Mouse (Mus musculus): ENCODE measurements around the gene Hid1. TPM values are rescaled to one million over a fixed set of nuclear protein-coding genes. Genes with fewer than 3 reads are reported as not detected.

Gene Hid1
- polyA plus RNA-seq, 1 experiment from 2014 or later, result 26.5 TPM

DNA sequence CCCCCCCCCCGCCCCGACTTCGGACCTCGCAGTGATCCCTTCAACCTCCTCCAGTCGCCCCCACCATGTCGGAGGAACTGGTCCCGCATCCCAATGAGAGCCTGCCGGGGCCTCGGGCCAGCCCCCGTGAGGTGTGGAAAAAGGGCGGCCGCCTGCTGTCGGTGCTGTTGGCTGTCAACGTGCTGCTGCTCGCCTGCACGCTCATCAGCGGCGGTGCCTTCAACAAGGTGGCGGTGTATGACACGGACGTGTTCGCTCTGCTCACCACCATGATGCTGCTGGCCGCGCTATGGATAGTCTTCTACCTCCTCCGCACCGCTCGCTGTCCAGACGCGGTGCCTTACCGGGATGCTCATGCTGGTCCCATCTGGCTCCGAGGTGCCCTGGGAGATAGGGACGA is 44.2 kb downstream of the Hid1 start:
- 20% methylated on average over 32 of the region's 32 CpGs for WGBS

DNA sequence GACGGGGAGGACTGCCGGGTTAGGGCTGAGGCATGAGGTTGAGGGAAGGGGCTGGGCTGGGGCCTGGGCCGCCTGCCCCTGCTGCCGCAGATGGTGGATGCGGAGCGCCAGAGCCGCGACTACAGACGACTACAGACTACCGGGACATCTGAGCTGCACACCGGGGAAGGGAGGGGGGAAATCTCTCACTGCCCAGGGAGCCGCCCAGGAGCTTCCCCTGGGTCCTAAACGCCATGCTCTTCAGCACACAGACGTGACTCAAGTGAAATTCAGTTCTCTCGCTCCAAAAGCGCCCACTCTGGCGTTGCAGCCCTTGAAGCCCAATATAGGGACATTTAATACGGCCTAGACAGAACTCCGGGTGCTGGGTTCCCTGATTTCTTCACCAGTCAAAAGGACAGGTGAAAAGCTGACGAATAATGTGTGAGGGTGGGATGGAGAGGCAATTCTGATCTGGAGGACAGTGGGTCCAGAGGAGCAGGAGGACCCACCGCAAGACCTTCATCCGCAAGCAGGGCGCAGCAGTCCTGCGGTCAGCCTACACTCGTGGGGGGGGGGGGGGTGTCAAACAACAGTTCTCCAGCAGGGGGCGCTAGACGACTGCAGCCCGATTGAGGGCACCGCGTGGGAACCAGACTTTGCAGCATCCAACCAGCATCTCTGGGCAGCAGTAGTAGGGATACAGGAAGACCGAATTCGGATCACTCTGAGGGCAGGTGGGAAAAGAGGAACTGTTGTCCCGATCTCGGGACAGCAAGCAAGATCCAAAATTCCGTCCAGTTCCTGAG is 45.5 kb downstream of the Hid1 start, which contains the start of gene Ush1g:
Ush1g (minus strand) TSS at position 136 of the 788 bp plus-strand sequence.
- peak within 1 kb of the TSS; percentile 23; the same call in 1 of the 2 replicates for H3K4me2 ChIP-seq (replicated peaks)
- 4% methylated on average over 35 of the region's 35 CpGs for WGBS
- peak within 1 kb of the TSS; percentile 14 for H3K4me3 ChIP-seq
- H3K27me3 ChIP-seq, result peaks cover 86% of the 10 kb centered on the region
- no peak within 1 kb of the TSS for H3K27ac ChIP-seq
- no peaks in the 10 kb centered on the region for H3K9me3 ChIP-seq (replicated peaks)
- peaks cover 30% of the 10 kb centered on the region for H3K4me1 ChIP-seq
- ATAC-seq (ENCODE audit: low FRiP score), result peak; percentile 27; the same call in 1 of the 2 replicates
- H3K36me3 ChIP-seq, result no peaks in the 10 kb centered on the region
- H3K9ac ChIP-seq, result peak within 1 kb of the TSS; percentile 29; the same call in 1 of the 2 replicates

More for the DNA sequence above, 44.2 kb downstream of the Hid1 start:
- no peaks in the 10 kb centered on the region for H3K36me3 ChIP-seq
- no peak overlapping the region for H3K4me3 ChIP-seq
- no peak overlapping the region for H3K27ac ChIP-seq
- H3K27me3 ChIP-seq, result peaks cover 76% of the 10 kb centered on the region
- ATAC-seq (ENCODE audit: low FRiP score), result no peak
- H3K9me3 ChIP-seq (replicated peaks), result no peaks in the 10 kb centered on the region
- H3K4me1 ChIP-seq, result peaks cover 24% of the 10 kb centered on the region
- H3K9ac ChIP-seq, result no peak overlapping the region
- H3K4me2 ChIP-seq (replicated peaks), result no peak overlapping the region

DNA sequence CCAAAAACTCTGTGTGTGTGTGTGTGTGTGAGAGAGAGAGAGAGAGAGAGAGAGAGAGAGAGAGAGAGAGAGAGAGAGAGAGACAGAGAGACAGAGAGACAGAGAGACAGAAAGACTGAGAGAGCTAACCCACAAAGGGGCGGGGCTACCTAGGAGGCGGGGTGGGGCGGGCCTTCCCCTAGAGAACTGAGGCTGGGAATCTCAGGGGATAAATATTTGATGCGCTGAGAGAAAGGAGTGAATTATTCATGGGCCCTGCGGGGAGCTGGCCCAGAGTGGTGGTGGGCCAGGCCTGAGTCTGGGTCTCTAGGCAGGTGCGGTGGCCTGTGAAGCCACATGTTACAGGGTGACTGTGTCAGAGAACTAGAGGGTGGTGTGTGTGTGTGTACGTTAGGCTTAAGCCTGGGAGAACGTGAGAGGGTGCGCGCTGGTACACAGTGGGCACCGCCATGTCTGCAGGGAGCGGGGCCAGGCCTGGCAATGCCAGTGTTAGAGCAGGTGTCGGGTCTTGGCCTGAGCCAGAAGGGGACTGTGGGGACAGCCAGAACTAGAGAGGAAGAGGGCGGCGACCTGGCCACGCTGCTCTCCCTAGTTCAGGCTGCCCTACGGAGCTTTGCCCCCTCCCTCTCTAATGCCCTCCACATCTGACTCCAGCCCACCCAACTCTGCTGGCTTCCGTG is 47.7 kb downstream of the Hid1 start:
- Histone ChIP-seq H3K4me2 (replicated peaks) (no peak overlapping the region), H3K27ac (no peak overlapping the region), H3K4me3 (no peak overlapping the region), H3K27me3 (peaks cover 100% of the 10 kb centered on the region), H3K9me3 (replicated peaks) (no peaks in the 10 kb centered on the region), H3K36me3 (no peaks in the 10 kb centered on the region), H3K9ac (no peak overlapping the region), H3K4me1 (peaks cover 30% of the 10 kb centered on the region)
- WGBS, result 5% methylated on average over 18 of the region's 18 CpGs
- no peak for ATAC-seq (ENCODE audit: low FRiP score)

DNA sequence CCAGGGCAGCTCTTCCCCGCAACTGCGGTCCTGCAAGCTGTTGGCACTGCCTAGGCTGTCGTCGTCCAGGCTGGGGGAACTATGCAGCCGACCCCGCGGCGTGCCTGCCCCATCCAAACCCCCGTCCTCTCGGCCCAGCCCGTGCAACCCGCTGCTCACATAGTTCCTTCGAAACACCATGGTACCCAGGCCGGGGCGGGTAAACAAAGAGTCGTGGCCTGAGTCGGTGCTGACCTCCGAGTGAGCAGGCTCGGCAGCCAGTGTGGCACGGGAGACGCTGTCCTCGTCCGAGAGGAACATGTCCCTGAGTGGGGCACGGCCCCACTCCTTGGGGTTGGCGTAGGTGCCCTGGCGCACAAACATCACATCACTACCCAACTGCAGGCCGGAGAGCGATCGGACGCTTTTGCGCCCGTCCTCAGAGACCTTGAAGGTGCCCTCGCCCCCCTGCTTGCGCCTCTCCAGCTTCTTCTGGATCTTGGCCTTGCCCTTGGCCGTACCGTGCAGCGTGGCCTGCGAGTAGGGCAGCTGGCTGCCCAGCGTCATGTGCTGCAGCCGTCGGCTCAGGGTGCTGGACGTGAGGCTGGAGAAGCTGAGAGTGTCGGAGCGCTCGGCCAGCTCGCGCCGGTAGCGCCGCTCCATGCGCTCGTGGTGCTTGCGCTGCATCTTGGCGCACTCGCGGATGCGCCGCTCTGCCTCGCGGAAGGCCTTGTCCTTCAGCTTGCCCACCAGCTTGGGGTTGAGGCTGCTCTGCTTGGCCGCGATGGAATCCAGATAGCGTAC is 49.1 kb downstream of the Hid1 start:
- Histone ChIP-seq H3K4me1 (peaks cover 30% of the 10 kb centered on the region), H3K4me2 (replicated peaks) (peak overlapping the region; percentile 13), H3K9me3 (replicated peaks) (no peaks in the 10 kb centered on the region), H3K36me3 (no peaks in the 10 kb centered on the region), H3K4me3 (peak overlapping the region; percentile 9), H3K27me3 (peaks cover 100% of the 10 kb centered on the region), H3K9ac (peak overlapping the region; percentile 15; the same call in 1 of the 2 replicates), H3K27ac (no peak overlapping the region)
- 3% methylated on average over 63 of the region's 63 CpGs for WGBS
- no peak for ATAC-seq (ENCODE audit: low FRiP score)

DNA sequence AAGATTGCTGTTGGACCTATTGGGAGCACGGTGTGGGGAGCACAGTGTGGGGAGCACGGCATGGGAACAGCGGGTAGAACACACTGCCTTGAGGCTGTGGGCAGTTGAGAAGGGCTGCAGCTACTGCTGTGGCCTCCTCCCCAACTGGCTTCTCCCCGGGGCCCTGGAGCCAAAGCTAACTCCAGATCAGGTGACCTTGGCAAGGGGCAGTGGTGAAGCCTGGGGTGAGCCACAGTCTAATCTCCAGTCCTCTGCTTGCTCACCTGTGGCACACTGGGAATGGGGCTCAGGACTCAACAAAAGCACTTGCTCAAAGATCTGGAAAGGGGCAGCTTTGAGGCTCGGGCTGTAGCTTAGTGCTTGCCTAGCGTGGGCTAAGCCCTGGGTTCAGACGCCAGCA is 50.4 kb downstream of the Hid1 start:
- 69% methylated on average over 7 of the region's 7 CpGs for WGBS
- Histone ChIP-seq H3K36me3 (no peaks in the 10 kb centered on the region), H3K4me3 (no peak overlapping the region), H3K9me3 (replicated peaks) (no peaks in the 10 kb centered on the region), H3K9ac (no peak overlapping the region), H3K27me3 (peaks cover 91% of the 10 kb centered on the region), H3K27ac (no peak overlapping the region), H3K4me2 (replicated peaks) (no peak overlapping the region), H3K4me1 (peaks cover 27% of the 10 kb centered on the region)
- no peak for ATAC-seq (ENCODE audit: low FRiP score)

DNA sequence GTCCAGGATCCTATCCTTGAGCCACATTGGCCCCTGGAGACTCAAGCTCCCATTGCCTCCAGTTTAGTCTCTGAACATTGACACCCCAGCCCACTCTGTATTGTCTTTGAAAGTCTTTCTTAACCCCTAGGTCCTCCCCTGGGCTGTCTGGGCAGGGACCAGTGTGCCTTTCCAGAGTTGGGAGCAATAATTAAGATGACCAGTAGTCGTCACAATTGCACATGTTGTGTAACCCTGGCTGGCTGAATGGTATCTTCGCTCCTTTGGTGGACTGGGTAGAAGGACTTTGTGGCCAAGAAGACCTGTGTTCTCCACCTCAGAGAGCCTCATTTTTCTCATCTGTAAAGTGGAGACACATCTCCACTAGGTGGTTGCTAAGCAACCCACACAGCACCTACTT is 53.3 kb downstream of the Hid1 start:
- Histone ChIP-seq H3K4me1 (peaks cover 11% of the 10 kb centered on the region), H3K4me3 (no peak overlapping the region), H3K27me3 (peaks cover 67% of the 10 kb centered on the region), H3K9ac (no peak overlapping the region), H3K36me3 (no peaks in the 10 kb centered on the region), H3K4me2 (replicated peaks) (no peak overlapping the region), H3K9me3 (replicated peaks) (no peaks in the 10 kb centered on the region), H3K27ac (no peak overlapping the region)
- WGBS, result 52% methylated on average over 2 of the region's 2 CpGs
- ATAC-seq (ENCODE audit: low FRiP score), result no peak

DNA sequence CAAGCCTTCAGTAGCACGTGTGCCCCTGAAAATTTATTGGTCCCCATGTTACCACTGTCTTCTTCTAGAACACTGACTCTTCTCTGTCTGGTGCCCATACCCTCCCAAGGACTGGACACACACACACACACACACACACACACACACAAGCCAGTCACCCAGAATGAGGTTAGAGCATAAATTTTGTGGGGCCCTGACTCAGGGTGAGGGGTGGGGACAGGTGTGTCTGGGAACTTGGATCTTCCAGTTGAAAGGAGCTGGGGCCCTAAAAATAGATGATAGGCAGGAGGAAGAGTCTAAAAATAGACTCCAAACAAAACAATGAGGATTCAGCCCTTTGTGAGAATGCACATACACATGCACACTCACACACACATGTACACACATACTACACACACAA is 58.8 kb downstream of the Hid1 start:
- no peak for ATAC-seq (ENCODE audit: low FRiP score)
- Histone ChIP-seq H3K4me1 (peaks cover 6% of the 10 kb centered on the region; the same call in 1 of the 2 replicates), H3K4me2 (replicated peaks) (no peak overlapping the region), H3K9me3 (replicated peaks) (no peaks in the 10 kb centered on the region), H3K27me3 (peaks cover 40% of the 10 kb centered on the region), H3K27ac (no peak overlapping the region), H3K9ac (no peak overlapping the region), H3K4me3 (no peak overlapping the region), H3K36me3 (no peaks in the 10 kb centered on the region)
- 91% methylated on average over 1 of the region's 1 CpGs for WGBS

DNA sequence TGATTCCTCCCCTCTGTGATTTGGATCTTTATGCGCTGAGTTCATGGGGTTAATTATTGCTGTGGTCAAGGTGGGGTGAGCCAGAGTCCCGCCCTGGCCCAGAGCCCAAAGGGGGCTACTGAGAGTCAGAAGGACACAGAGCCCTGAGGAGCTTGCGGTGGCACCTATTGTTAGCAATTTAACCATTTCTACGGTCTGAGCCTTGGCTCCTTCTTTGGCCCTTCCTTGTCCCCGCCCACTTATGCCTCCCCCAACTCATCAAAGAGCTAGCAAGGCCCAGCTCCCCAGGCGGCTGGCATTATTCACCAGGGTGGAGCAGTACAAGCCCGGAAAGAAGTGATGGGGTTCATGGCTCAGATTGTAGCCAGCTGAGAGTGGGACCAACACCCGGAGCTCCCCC is 60.7 kb downstream of the Hid1 start, which contains the start of gene Otop2:
Otop2 (plus strand) TSS at position 301 of the 400 bp plus-strand sequence.
- Histone ChIP-seq H3K4me3 (no peak within 1 kb of the TSS), H3K9me3 (replicated peaks) (no peaks in the 10 kb centered on the region), H3K4me1 (peaks cover 6% of the 10 kb centered on the region; the same call in 1 of the 2 replicates), H3K36me3 (no peaks in the 10 kb centered on the region), H3K27me3 (peaks cover 30% of the 10 kb centered on the region), H3K27ac (no peak within 1 kb of the TSS), H3K4me2 (replicated peaks) (no peak within 1 kb of the TSS), H3K9ac (no peak within 1 kb of the TSS)
- WGBS, result 15% methylated on average over 8 of the region's 8 CpGs
- ATAC-seq (ENCODE audit: low FRiP score), result no peak

DNA sequence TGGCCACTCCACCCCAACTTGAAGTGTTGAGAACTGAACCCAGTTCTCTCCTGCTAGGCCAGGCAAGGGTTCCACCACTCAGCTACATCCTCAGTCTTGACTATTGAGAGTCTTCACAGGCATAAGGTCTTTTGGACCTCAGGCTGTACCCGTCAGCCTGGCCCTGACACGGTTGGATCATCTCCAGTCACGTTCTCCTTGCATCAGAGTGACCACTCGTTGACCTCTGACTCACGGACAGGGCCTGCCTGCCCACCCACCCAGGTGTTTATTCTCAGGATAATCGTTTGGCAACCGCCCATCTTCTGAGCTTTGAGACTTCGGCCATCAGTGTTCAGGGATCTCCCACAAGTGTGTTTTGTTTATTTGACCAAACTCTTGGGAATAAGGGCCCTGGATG is 64.4 kb downstream of the Hid1 start:
- Histone ChIP-seq H3K9me3 (replicated peaks) (no peaks in the 10 kb centered on the region), H3K4me2 (replicated peaks) (no peak overlapping the region), H3K4me3 (no peak overlapping the region), H3K36me3 (no peaks in the 10 kb centered on the region), H3K9ac (no peak overlapping the region), H3K27ac (no peak overlapping the region), H3K27me3 (peaks cover 36% of the 10 kb centered on the region), H3K4me1 (peaks cover 6% of the 10 kb centered on the region; the same call in 1 of the 2 replicates)
- ATAC-seq (ENCODE audit: low FRiP score), result no peak
- 84% methylated on average over 8 of the region's 8 CpGs for WGBS

DNA sequence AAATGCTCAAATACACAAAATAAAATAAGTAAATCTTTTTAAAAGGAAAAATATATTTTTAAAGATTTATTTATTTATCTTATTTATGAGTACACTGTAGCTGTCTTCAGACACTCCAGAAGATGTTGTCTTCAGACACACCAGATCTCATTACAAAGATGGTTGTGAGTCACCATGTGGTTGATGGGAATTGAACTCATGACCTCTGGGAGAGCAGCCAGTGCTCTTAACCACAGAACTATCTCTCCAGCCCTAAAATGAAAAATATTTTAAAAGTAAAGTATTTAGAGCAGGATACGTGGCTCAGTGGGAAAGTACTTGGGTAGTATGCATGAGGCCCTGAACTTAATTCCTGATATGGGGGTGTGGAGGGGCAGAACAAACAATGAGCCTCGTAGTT is 66.2 kb downstream of the Hid1 start:
- Histone ChIP-seq H3K36me3 (no peaks in the 10 kb centered on the region), H3K4me2 (replicated peaks) (no peak overlapping the region), H3K27me3 (peaks cover 41% of the 10 kb centered on the region), H3K9ac (no peak overlapping the region), H3K4me3 (no peak overlapping the region), H3K27ac (no peak overlapping the region), H3K9me3 (replicated peaks) (no peaks in the 10 kb centered on the region), H3K4me1 (peaks cover 8% of the 10 kb centered on the region; the same call in 1 of the 2 replicates)
- ATAC-seq (ENCODE audit: low FRiP score), result no peak
- 94% methylated on average over 2 of the region's 2 CpGs for WGBS

DNA sequence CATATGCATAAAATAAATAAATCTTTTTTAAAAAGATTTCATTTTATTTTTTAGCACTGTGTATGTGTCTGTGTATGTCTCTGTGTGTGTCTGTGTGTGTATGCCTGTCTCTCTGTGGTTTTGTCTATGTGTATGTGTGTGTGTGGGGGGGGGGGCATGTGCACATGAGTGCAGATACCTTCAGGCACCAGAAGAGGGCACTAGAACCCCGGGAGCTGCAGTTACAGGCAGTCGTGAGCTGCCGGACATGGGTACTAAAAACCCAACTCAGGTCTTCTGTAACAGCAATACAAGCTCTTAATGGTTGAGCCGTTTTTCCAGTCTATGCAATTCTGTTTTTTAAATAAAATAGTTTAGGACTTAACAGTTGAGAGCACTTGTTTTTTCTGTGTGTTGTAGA is 66.8 kb downstream of the Hid1 start:
- H3K27me3 ChIP-seq, result peaks cover 42% of the 10 kb centered on the region
- no peak for ATAC-seq (ENCODE audit: low FRiP score)
- 82% methylated on average over 4 of the region's 4 CpGs for WGBS

DNA sequence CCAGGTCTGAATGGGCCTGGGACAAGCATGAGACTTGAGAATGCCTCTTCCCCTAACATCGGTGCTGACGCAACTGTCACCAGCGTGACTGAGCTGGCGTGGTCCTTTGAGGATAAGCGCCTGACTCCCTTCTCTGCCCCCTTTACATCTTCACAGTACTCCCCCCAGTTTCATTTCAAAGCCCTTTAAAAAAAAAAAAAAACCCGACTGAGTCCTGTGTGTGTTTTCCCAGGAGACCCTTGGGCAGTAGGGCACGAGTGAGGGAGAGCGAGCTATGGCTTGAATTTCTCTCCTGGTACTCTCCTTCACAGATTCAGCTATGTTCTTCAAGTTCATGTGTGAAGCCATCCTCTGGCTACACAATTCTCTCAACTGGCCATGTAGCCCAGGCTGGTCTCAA is 69.4 kb downstream of the Hid1 start:
- Histone ChIP-seq H3K4me3 (no peak overlapping the region), H3K4me2 (replicated peaks) (no peak overlapping the region), H3K9ac (no peak overlapping the region), H3K27me3 (peaks cover 37% of the 10 kb centered on the region), H3K9me3 (replicated peaks) (no peaks in the 10 kb centered on the region), H3K36me3 (no peaks in the 10 kb centered on the region), H3K4me1 (peaks cover 6% of the 10 kb centered on the region; the same call in 1 of the 2 replicates), H3K27ac (no peak overlapping the region)
- no peak for ATAC-seq (ENCODE audit: low FRiP score)
- WGBS, result 65% methylated on average over 8 of the region's 8 CpGs

More for the DNA sequence above, 66.8 kb downstream of the Hid1 start:
- Histone ChIP-seq H3K9ac (no peak overlapping the region), H3K27ac (no peak overlapping the region), H3K36me3 (no peaks in the 10 kb centered on the region), H3K4me2 (replicated peaks) (no peak overlapping the region), H3K4me1 (peaks cover 6% of the 10 kb centered on the region; the same call in 1 of the 2 replicates), H3K4me3 (no peak overlapping the region), H3K9me3 (replicated peaks) (no peaks in the 10 kb centered on the region)

Data from hindbrain, embryonic 12.5 days (tissue).